Mouse (Mus musculus): ENCODE results near the gene Angptl1. TPM values are rescaled to one million over a fixed set of nuclear protein-coding genes. Genes with fewer than 3 reads are reported as not detected.

Gene Angptl1
- total and polyA plus RNA-seq, 3 experiments: 0.08 to 0.23 TPM; not detected in 1

- no peak for DNase-seq (ENCODE audit: extremely low read depth)
- in situ Hi-C loops (cut with MboI; ENCODE audit: low pct_ligation_motif_present, low pct_unique_long_range_greater_than_20kb, low sequenced_read_pairs): no loop called here
- dilution Hi-C loops (cut with MboI; ENCODE audit: extremely low pct_ligation_motif_present, extremely low pct_unique_long_range_greater_than_20kb, low sequenced_read_pairs): no loop called here
- H3K9ac ChIP-seq (ENCODE audit: insufficient read depth, low read depth): no peak overlapping the region
- H3K4me1 ChIP-seq (ENCODE audit: control insufficient read depth in 1 of 2, insufficient read depth in 2 of 2): peaks cover 0 to 9% of the 10 kb centered on the region in 2 experiments; a peak in 1 of 4 replicates
- no peaks in the 10 kb centered on the region for H3K27me3 ChIP-seq (replicated peaks)
- no peaks in the 10 kb centered on the region for H3K9me3 ChIP-seq (replicated peaks; ENCODE audit: low read length)
- TF ChIP-seq BHLHE40 (IDR thresholded peaks at IDR 0.05; ENCODE audit: low read depth, low read length) (no peak), CTCF (conservative IDR thresholded peaks at IDR 0.05 in 1 of 2, IDR thresholded peaks at IDR 0.05 in 1 of 2; ENCODE audit: low read depth in 2 of 2, low read length in 2 of 2) (no peak), PAX5 (IDR thresholded peaks at IDR 0.05; ENCODE audit: low read length) (no peak), MAFK (IDR thresholded peaks at IDR 0.05; ENCODE audit: insufficient replicate concordance, low read length) (no peak)
- H3K27ac ChIP-seq (ENCODE audit: insufficient read depth, low read depth): no peak overlapping the region
- no peak overlapping the region for H3K4me2 ChIP-seq (ENCODE audit: insufficient read depth, low read depth, poor library complexity, severe bottlenecking)
- no peaks in the 10 kb centered on the region; the same call in none of the 2 replicates for H3K79me2 ChIP-seq (replicated peaks; ENCODE audit: control insufficient read depth, extremely low read depth, insufficient read depth, poor library complexity, severe bottlenecking)
- H3K36me3 ChIP-seq (replicated peaks in 1 of 2; ENCODE audit: control insufficient read depth in 1 of 2, insufficient read depth in 1 of 2, low read length in 1 of 2): peaks cover 46 to 70% of the 10 kb centered on the region in 2 experiments
- no peak overlapping the region for H3K4me3 ChIP-seq (replicated peaks in 1 of 3; ENCODE audit: low read depth in 2 of 3, low read length in 2 of 3, poor library complexity in 1 of 3)
These were observed 46.4 kb downstream of the Angptl1 start for GRCm38 (mm10) chr1:156884782-156885181.

- H3K4me1 ChIP-seq (ENCODE audit: control insufficient read depth in 1 of 2, insufficient read depth in 2 of 2): peaks cover 0 to 9% of the 10 kb centered on the region in 2 experiments; a peak in 1 of 4 replicates
- H3K4me2 ChIP-seq (ENCODE audit: insufficient read depth, low read depth, poor library complexity, severe bottlenecking): no peak overlapping the region
- in situ Hi-C loops (cut with MboI; ENCODE audit: low pct_ligation_motif_present, low pct_unique_long_range_greater_than_20kb, low sequenced_read_pairs) (no loop called here), dilution Hi-C loops (cut with MboI; ENCODE audit: extremely low pct_ligation_motif_present, extremely low pct_unique_long_range_greater_than_20kb, low sequenced_read_pairs) (no loop called here)
- no peak overlapping the region for H3K9ac ChIP-seq (ENCODE audit: insufficient read depth, low read depth)
- no peak for DNase-seq (ENCODE audit: extremely low read depth)
- H3K36me3 ChIP-seq (replicated peaks in 1 of 2; ENCODE audit: control insufficient read depth in 1 of 2, insufficient read depth in 1 of 2, low read length in 1 of 2): peaks cover 51 to 78% of the 10 kb centered on the region in 2 experiments
- TF ChIP-seq PAX5 (IDR thresholded peaks at IDR 0.05; ENCODE audit: low read length) (no peak), POLR2A (IDR thresholded peaks at IDR 0.05; ENCODE audit: low read depth, low read length) (no peak), UBTF (IDR thresholded peaks at IDR 0.05; ENCODE audit: low read depth, low read length) (no peak), TCF12 (IDR thresholded peaks at IDR 0.05; ENCODE audit: low read depth, low read length) (no peak), MYC (IDR thresholded peaks at IDR 0.05; ENCODE audit: low read depth, low read length) (no peak), CTCF (conservative IDR thresholded peaks at IDR 0.05 in 1 of 2, IDR thresholded peaks at IDR 0.05 in 1 of 2; ENCODE audit: low read depth in 2 of 2, low read length in 2 of 2) (no peak), USF2 (conservative IDR thresholded peaks at IDR 0.05; ENCODE audit: low read depth, low read length) (no peak), EP300 (IDR thresholded peaks at IDR 0.05; ENCODE audit: low read length) (no peak), GABPA (IDR thresholded peaks at IDR 0.05; ENCODE audit: insufficient replicate concordance, low read depth, low read length) (no peak), HCFC1 (IDR thresholded peaks at IDR 0.05; ENCODE audit: low read depth, low read length) (no peak), MXI1 (IDR thresholded peaks at IDR 0.05; ENCODE audit: low read depth, low read length) (no peak), TBP (conservative IDR thresholded peaks at IDR 0.05; ENCODE audit: low read depth, low read length) (no peak), CHD2 (IDR thresholded peaks at IDR 0.05; ENCODE audit: low read length) (no peak), RCOR1 (conservative IDR thresholded peaks at IDR 0.05; ENCODE audit: low read depth, low read length) (no peak), ELF1 (IDR thresholded peaks at IDR 0.05; ENCODE audit: low read depth, low read length) (no peak), MAZ (IDR thresholded peaks at IDR 0.05; ENCODE audit: low read depth, low read length) (no peak), MEF2A (IDR thresholded peaks at IDR 0.05; ENCODE audit: borderline replicate concordance, low read depth, low read length) (no peak), RAD21 (IDR thresholded peaks at IDR 0.05; ENCODE audit: low read depth, low read length) (no peak), MAFK (IDR thresholded peaks at IDR 0.05; ENCODE audit: insufficient replicate concordance, low read length) (no peak), POLR2AphosphoS2 (IDR thresholded peaks at IDR 0.05; ENCODE audit: low read depth, low read length) (no peak)
- no peak overlapping the region for H3K4me3 ChIP-seq (replicated peaks in 1 of 3; ENCODE audit: low read depth in 2 of 3, low read length in 2 of 3, poor library complexity in 1 of 3)
- H3K27ac ChIP-seq (ENCODE audit: insufficient read depth, low read depth): no peak overlapping the region
- H3K9me3 ChIP-seq (replicated peaks; ENCODE audit: low read length): no peaks in the 10 kb centered on the region
- no peaks in the 10 kb centered on the region for H3K27me3 ChIP-seq (replicated peaks)
- H3K79me2 ChIP-seq (replicated peaks; ENCODE audit: control insufficient read depth, extremely low read depth, insufficient read depth, poor library complexity, severe bottlenecking): peaks cover 3% of the 10 kb centered on the region
These were observed 47.5 kb downstream of the Angptl1 start for GRCm38 (mm10) chr1:156885879-156886278.

Measured in CH12.LX (cell line).